Mouse (Mus musculus): ENCODE measurements around the gene Ryr1. TPM values are rescaled to one million over a fixed set of nuclear protein-coding genes. Genes with fewer than 3 reads are reported as not detected.
"Not testable (repeated sequence)": the region's sequence is repeated elsewhere in the genome, so short reads cannot be mapped to it uniquely, and the experiment has no call there.

Ryr1 gene
- polyA plus RNA-seq, 1 experiment from 2014 or later: 19.7 TPM

DNA sequence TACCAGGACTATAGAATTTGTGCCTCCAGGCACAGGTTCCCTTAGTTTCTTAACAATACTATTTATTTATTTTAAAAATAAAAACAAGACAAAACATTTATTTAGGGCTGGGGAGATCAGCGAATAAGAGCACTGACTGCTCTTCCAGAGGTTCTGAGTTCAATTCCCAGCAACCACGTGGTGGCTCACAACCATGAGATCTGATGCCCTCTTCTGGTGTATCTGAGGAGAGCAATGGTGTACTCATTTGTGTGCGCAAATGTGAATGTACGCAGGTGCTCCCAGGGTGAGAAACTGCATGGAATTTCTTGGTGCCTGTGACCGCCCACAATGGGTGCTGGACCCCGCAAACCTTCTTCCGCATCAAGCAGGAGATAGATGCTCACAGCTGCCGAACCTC is 152.0 kb downstream of the Ryr1 start:
- H3K27me3 ChIP-seq (replicated peaks; ENCODE audit: control insufficient read depth, insufficient read depth, low read length): no peaks in the 10 kb centered on the region

DNA sequence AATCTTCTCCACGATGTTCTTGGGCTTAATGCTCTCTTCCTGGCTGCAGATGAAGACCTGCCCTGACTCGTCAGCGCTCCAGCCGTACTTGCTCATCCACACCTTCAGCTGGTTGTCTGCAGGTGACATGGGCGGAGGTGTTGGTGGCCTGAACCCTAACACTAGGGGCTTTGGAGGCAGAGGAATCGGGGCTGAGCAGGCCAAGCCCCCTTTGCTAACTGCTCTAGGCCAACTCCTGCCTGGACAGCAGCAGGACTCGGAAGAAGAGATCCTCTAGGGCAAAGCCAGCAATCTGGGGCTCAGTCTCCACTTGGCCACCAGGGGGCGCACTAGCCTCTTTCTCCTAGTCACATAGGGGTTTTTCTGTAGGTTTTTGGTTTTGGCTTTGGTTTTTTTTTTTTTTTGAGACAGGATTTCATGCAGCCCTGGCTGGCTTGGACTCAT is 152.4 kb downstream of the Ryr1 start:
- no peaks in the 10 kb centered on the region for H3K27me3 ChIP-seq (replicated peaks; ENCODE audit: control insufficient read depth, insufficient read depth, low read length)
- no peak overlapping the region for H3K9ac ChIP-seq (replicated peaks; ENCODE audit: low read depth, low read length)
- no peak for ATAC-seq
- H3K36me3 ChIP-seq (ENCODE audit: control insufficient read depth, insufficient read depth): peaks cover 24% of the 10 kb centered on the region
- peaks cover 4% of the 10 kb centered on the region; the same call in 1 of the 2 replicates for H3K4me1 ChIP-seq (replicated peaks; ENCODE audit: control insufficient read depth, insufficient read depth, low read length)
- no peak overlapping the region for H3K4me3 ChIP-seq (replicated peaks; ENCODE audit: low read length)
- no peak overlapping the region for H3K27ac ChIP-seq (ENCODE audit: low read length)
- no peak overlapping the region for H3K4me2 ChIP-seq (ENCODE audit: low read length)
- 71% methylated on average over 8 of the region's 8 CpGs for WGBS
- H3K9me3 ChIP-seq (ENCODE audit: control insufficient read depth, low read length): no peaks in the 10 kb centered on the region

More for the DNA sequence above, 152.0 kb downstream of the Ryr1 start:
- Histone ChIP-seq H3K9me3 (ENCODE audit: control insufficient read depth, low read length) (no peaks in the 10 kb centered on the region), H3K36me3 (ENCODE audit: control insufficient read depth, insufficient read depth) (peaks cover 28% of the 10 kb centered on the region), H3K4me3 (replicated peaks; ENCODE audit: low read length) (no peak overlapping the region), H3K27ac (ENCODE audit: low read length) (no peak overlapping the region), H3K9ac (replicated peaks; ENCODE audit: low read depth, low read length) (no peak overlapping the region), H3K4me2 (ENCODE audit: low read length) (no peak overlapping the region), H3K4me1 (replicated peaks; ENCODE audit: control insufficient read depth, insufficient read depth, low read length) (peaks cover 4% of the 10 kb centered on the region; the same call in 1 of the 2 replicates)
- ATAC-seq: no peak
- 82% methylated on average over 8 of the region's 8 CpGs for WGBS

DNA sequence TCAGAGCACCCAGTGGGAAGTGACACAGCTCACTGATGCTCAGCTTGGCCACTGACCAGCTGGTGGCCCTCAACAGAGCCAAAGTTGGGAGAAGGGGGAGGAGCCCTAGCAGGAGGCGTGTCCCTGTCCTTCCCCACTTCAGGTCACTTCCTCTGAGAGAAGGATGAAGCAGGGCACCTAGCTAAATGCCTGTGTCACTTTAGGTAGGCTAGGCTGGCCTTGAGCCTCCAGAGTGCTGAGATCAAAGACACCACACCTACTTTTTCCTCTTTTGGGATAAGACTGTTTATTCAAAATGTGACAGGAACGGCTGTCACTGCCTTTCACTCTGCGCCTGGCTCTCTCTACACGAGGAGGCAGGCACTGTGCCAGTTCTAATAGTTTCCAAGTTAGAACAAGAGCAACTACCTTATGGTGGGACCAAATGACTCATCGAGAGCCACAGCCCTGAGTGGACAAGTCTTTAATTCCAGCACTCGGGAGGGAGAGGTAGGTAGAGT is 153.2 kb downstream of the Ryr1 start:
- 66% methylated on average over 6 of the region's 6 CpGs for WGBS
- Histone ChIP-seq H3K4me2 (ENCODE audit: low read length) (no peak overlapping the region), H3K4me1 (replicated peaks; ENCODE audit: control insufficient read depth, insufficient read depth, low read length) (peaks cover 4% of the 10 kb centered on the region; the same call in 1 of the 2 replicates), H3K4me3 (replicated peaks; ENCODE audit: low read length) (no peak overlapping the region), H3K27ac (ENCODE audit: low read length) (no peak overlapping the region), H3K9ac (replicated peaks; ENCODE audit: low read depth, low read length) (no peak overlapping the region), H3K27me3 (replicated peaks; ENCODE audit: control insufficient read depth, insufficient read depth, low read length) (no peaks in the 10 kb centered on the region), H3K9me3 (ENCODE audit: control insufficient read depth, low read length) (no peaks in the 10 kb centered on the region), H3K36me3 (ENCODE audit: control insufficient read depth, insufficient read depth) (peaks cover 18% of the 10 kb centered on the region)
- ATAC-seq: no peak

DNA sequence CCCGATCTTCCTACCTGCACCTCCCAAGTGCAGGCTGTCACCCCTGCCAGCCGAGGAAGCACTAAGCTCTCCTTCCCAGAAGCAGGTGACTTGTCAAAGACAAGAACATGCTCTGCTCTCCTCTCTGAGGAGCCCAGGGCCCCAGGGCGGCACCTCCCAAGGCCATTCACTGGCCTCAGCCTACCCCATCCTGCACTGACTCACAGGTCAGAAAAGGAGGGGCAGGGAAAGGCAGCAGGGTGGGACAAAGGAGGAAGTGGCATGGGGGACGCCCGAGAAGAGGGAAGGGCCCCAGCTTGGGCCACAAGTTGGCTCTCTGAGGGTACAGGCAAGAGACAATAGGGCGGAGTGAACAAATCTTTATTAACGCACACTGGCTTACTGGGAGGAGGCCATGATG is 153.9 kb downstream of the Ryr1 start:
- no peak for ATAC-seq
- H3K27ac ChIP-seq (ENCODE audit: low read length): no peak overlapping the region
- no peak overlapping the region for H3K9ac ChIP-seq (replicated peaks; ENCODE audit: low read depth, low read length)
- no peaks in the 10 kb centered on the region for H3K9me3 ChIP-seq (ENCODE audit: control insufficient read depth, low read length)
- H3K27me3 ChIP-seq (replicated peaks; ENCODE audit: control insufficient read depth, insufficient read depth, low read length): no peaks in the 10 kb centered on the region
- peaks cover 13% of the 10 kb centered on the region for H3K36me3 ChIP-seq (ENCODE audit: control insufficient read depth, insufficient read depth)
- 88% methylated on average over 7 of the region's 7 CpGs for WGBS
- H3K4me1 ChIP-seq (replicated peaks; ENCODE audit: control insufficient read depth, insufficient read depth, low read length): peaks cover 4% of the 10 kb centered on the region; the same call in 1 of the 2 replicates
- H3K4me2 ChIP-seq (ENCODE audit: low read length): no peak overlapping the region
- H3K4me3 ChIP-seq (replicated peaks; ENCODE audit: low read length): no peak overlapping the region

DNA sequence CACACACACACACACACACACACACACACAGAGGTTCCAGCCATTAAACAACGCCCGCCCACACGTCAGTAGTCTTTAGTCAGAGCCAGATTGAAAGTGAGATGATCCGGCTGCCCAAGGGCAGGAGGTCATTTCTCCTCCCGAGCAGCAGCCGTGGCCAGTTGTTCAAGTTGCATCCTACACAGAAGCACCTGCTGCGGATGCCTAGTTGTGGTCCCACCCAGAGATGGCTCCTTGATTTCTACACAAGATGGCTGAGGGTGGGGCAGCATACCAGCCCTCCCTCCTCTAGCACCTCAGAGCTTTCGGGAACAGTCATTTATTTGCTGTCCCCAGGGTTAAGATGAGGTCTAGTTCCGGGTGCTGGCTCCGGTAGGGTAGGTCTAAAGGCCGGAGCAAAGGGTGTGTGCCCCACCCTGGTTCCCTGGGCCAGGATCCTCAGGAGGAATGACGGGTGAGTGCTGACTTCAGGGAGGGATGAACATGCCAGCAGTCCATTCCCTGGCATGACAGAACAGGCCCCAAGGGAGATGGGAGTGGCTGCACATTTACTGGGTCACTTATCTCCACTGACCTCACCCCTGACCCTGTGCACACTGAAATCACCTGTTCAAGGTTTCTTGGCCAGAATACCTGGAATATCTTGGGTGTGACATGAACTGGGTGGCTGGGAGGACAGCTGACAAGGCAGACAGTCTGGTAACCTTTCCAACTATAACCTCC is 155.1 kb downstream of the Ryr1 start:
- no peaks in the 10 kb centered on the region for H3K27me3 ChIP-seq (replicated peaks; ENCODE audit: control insufficient read depth, insufficient read depth, low read length)
- ATAC-seq: no peak
- H3K27ac ChIP-seq (ENCODE audit: low read length): no peak overlapping the region
- H3K9ac ChIP-seq (replicated peaks; ENCODE audit: low read depth, low read length): no peak overlapping the region
- peaks cover 13% of the 10 kb centered on the region for H3K36me3 ChIP-seq (ENCODE audit: control insufficient read depth, insufficient read depth)
- H3K4me2 ChIP-seq (ENCODE audit: low read length): no peak overlapping the region
- peaks cover 4% of the 10 kb centered on the region; the same call in 1 of the 2 replicates for H3K4me1 ChIP-seq (replicated peaks; ENCODE audit: control insufficient read depth, insufficient read depth, low read length)
- no peaks in the 10 kb centered on the region for H3K9me3 ChIP-seq (ENCODE audit: control insufficient read depth, low read length)
- WGBS: 83% methylated on average over 12 of the region's 12 CpGs
- no peak overlapping the region for H3K4me3 ChIP-seq (replicated peaks; ENCODE audit: low read length)

DNA sequence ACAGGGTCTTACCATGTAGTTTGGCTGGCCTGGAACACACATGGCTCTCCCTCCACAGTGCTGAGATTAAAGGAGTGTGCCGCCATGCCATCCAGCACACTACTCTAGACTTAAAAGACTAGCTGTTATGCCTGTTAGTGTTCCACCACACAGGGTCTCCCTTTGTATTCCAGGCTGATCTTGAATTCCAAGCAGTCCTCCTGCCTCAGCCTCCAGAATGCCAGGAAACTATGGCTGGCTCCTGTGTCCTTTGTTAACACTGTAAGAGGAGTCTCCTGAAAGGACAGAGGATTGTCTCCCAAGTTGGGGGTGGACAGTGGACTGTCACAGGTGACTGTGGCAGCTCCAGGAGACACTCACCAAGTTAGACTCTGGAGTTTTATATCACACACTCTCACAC is 155.7 kb downstream of the Ryr1 start:
- H3K9ac ChIP-seq (replicated peaks; ENCODE audit: low read depth, low read length): no peak overlapping the region
- no peak overlapping the region for H3K4me3 ChIP-seq (replicated peaks; ENCODE audit: low read length)
- no peaks in the 10 kb centered on the region for H3K27me3 ChIP-seq (replicated peaks; ENCODE audit: control insufficient read depth, insufficient read depth, low read length)
- no peaks in the 10 kb centered on the region for H3K9me3 ChIP-seq (ENCODE audit: control insufficient read depth, low read length)
- H3K36me3 ChIP-seq (ENCODE audit: control insufficient read depth, insufficient read depth): peaks cover 13% of the 10 kb centered on the region
- peaks cover 4% of the 10 kb centered on the region; the same call in 1 of the 2 replicates for H3K4me1 ChIP-seq (replicated peaks; ENCODE audit: control insufficient read depth, insufficient read depth, low read length)
- no peak for ATAC-seq
- H3K27ac ChIP-seq (ENCODE audit: low read length): no peak overlapping the region
- 81% methylated on average over 1 of the region's 1 CpGs for WGBS
- no peak overlapping the region for H3K4me2 ChIP-seq (ENCODE audit: low read length)

DNA sequence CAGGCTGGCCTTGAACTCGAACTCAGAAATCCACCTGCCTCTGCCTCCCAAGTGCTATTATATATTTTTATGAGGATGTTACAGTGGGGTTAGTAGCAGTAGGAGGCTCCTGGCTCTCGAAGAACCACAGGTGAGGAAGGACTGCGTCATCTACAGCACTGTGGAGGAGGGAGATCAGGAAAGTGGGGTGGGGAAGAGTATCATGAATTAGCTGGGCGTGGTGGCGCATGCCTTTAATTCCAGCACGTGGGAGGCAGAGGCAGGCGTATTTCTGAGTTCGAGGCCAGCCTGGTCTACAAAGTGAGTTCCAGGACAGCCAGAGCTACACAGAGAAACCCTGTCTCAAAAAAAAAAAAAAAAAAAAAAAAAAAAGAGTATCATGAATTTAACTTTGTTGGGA is 156.9 kb downstream of the Ryr1 start:
- not testable (repeated sequence) for H3K9ac ChIP-seq (replicated peaks; ENCODE audit: low read depth, low read length); H3K4me2 ChIP-seq (ENCODE audit: low read length); H3K4me1 ChIP-seq (replicated peaks; ENCODE audit: control insufficient read depth, insufficient read depth, low read length); ATAC-seq; H3K27ac ChIP-seq (ENCODE audit: low read length); H3K27me3 ChIP-seq (replicated peaks; ENCODE audit: control insufficient read depth, insufficient read depth, low read length); H3K36me3 ChIP-seq (ENCODE audit: control insufficient read depth, insufficient read depth); H3K9me3 ChIP-seq (ENCODE audit: control insufficient read depth, low read length); H3K4me3 ChIP-seq (replicated peaks; ENCODE audit: low read length)
- 95% methylated on average over 8 of the region's 8 CpGs for WGBS

DNA sequence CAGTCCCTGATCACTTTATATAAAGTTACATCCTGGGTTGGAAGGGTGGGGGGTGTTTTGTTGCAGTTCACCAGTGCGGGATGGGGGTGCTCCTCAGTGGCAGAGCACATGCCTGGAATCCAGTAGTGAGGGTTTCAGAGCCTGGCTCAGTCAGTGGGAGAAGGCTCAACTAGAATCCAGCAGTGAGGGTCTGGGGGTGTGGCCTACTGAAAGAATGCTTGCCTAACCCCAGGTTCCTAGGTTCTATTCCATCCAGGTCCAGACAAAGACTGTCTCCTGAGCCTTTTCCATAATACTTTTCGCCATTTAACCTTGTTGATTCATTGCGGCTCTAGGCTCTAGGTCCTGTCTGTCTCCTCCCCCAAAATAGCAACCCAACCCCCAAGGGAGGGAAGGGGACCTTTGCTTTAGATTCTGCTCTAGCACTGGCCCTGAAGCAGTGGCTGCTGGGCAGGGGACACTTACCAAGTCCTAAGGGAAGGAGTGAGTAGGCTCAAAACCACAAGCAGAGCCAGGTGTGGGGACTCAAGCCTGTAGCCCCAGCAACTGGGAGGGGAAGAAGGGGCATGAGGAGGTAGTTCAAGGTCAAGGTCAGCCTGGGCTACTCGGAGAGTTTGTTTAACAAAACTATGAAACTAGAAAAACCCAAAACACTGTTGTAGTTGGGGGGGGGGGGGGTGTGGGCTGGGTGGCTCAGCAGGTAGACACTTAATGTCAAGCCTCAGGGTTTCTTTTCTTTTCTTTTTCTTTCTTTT is 158.1 kb downstream of the Ryr1 start:
- ATAC-seq: no peak
- Histone ChIP-seq H3K4me2 (ENCODE audit: low read length) (no peak overlapping the region), H3K27ac (ENCODE audit: low read length) (no peak overlapping the region), H3K27me3 (replicated peaks; ENCODE audit: control insufficient read depth, insufficient read depth, low read length) (no peaks in the 10 kb centered on the region), H3K4me3 (replicated peaks; ENCODE audit: low read length) (no peak overlapping the region), H3K9me3 (ENCODE audit: control insufficient read depth, low read length) (no peaks in the 10 kb centered on the region), H3K9ac (replicated peaks; ENCODE audit: low read depth, low read length) (no peak overlapping the region), H3K36me3 (ENCODE audit: control insufficient read depth, insufficient read depth) (peaks cover 4% of the 10 kb centered on the region; the same call in 1 of the 2 replicates), H3K4me1 (replicated peaks; ENCODE audit: control insufficient read depth, insufficient read depth, low read length) (peaks cover 9% of the 10 kb centered on the region)
- 67% methylated on average over 4 of the region's 4 CpGs for whole genome bisulfite sequencing

DNA sequence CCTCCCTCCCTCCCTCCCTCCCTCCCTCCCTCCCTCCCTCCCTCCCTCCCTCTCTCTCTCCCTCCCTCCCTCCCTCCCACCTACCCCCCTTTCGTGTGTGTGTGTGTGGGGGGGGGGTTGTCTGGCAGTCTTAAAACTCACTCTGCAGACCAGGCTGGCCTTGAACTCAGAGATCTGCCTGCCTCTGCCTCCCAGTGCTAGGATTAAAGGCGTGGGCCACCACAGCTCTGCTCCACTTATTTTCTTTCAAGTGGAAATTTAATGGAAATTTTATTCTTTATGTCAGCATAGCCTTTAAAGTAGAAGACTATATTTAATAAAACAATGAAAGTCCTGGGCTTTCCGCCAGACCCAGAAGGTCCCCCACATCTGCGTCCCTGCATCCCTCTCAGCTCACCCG is 158.8 kb downstream of the Ryr1 start:
- Histone ChIP-seq H3K27ac (ENCODE audit: low read length) (no peak overlapping the region), H3K9ac (replicated peaks; ENCODE audit: low read depth, low read length) (no peak overlapping the region), H3K4me2 (ENCODE audit: low read length) (no peak overlapping the region), H3K9me3 (ENCODE audit: control insufficient read depth, low read length) (no peaks in the 10 kb centered on the region), H3K27me3 (replicated peaks; ENCODE audit: control insufficient read depth, insufficient read depth, low read length) (no peaks in the 10 kb centered on the region), H3K4me1 (replicated peaks; ENCODE audit: control insufficient read depth, insufficient read depth, low read length) (peaks cover 10% of the 10 kb centered on the region), H3K36me3 (ENCODE audit: control insufficient read depth, insufficient read depth) (peaks cover 3% of the 10 kb centered on the region; the same call in 1 of the 2 replicates), H3K4me3 (replicated peaks; ENCODE audit: low read length) (no peak overlapping the region)
- ATAC-seq: no peak
- WGBS: 62% methylated on average over 4 of the region's 5 CpGs

All from forebrain, embryonic 16.5 days (tissue).